Mouse (Mus musculus) liver, adult (tissue): Measurements from ENCODE around the gene Tns3.

ENCODE experiments used
- GATA4 ChIP-seq: IDR thresholded peaks from 2 replicates; pipeline ENCODE4 v1.6.1; 2014; ENCODE audit warnings: mild to moderate bottlenecking, low read length; ENCODE audit not compliant: insufficient replicate concordance

The Tns3 gene

DNA sequence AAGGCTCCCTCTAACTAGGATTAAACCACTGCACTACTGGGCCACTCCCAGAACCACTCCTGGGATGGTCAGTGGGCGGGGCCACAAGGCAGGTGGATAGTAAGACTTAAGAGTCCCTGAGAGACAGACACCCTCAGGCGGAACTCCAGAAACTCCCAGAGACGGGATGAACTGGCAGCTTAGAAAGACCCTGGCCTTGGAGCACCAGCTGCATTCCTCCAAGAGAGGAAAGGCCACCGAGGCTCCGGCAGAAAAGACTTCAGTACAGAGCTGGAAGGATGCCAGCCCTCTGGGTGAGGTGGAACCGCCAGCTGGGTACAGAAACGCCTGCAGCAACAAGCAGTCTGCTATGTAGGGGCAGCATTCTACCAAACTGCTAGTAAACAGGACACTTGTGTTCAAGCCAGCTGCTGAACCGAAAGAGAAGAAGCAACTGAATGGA, 218.4 kb downstream of the Tns3 start:
- TF ChIP-seq GATA4 = no peak

DNA sequence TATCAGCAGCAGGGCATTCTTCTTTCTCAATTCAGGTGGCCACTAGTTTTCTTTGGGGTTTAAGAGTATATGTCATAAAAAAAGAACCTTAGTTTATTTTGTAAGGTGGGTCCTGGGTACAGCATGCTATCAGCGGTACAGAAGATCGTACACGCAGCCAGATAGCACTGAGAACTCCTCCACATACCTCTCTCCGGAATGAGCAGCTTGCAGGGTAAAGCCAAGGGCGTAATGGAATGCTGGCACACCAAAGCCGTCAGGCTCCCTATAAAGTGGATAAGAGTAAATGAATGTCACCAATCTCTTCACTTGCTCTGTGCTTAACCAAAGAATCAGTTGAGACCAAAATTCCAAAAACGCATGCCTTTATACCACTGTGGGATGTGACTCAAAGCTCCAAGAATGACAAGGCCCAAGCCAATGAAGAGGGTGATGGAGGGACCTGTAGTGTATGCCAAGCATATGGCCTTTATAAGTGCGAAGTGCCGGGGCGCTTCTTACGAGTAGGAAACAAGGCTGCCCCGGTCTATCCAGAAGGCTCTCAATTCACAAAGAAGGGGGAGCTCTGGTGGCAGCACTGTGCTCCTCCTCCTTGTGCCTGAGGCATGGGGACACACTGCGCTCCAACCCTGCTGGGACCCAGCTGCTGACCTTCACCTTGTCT, 219.4 kb downstream of the Tns3 start:
- no peak for TF ChIP-seq GATA4

DNA sequence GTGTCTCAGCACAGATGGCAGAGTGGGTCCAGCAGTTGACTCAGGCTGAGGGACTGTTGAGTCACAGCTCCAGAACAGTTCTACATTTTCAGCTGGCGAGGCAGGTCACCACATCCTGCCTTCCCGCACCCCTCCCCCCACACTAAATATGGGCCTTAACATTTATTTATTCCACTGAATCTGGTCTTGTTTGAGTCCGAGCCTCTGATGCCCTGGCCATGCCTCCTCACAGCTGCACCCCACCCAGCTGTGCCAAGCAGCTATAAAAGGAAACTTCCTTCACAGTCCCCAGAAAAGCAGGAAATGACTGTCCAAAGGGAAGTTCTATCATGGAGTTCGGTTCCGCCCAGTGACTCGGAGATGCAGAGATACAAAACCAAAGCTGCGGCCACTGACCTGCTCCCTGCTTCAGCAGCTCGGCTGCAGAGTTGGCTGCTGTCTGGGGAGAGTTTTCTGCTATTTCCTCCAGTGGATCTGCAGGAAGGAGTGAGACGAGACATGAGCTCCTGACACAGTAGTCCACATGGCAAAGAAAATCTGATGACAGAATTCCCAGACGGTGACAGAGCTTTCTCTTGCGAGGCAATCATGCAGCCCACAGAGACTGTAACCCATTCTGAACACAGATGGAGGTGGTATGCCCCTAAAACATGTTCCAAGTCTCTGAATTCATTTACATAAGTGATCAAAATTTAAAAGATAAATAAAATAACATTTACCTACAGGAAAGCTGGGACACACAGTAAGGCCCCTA, 220.6 kb downstream of the Tns3 start:
- TF ChIP-seq GATA4 = peak; percentile 82; the same call in 1 of the 2 replicates

DNA sequence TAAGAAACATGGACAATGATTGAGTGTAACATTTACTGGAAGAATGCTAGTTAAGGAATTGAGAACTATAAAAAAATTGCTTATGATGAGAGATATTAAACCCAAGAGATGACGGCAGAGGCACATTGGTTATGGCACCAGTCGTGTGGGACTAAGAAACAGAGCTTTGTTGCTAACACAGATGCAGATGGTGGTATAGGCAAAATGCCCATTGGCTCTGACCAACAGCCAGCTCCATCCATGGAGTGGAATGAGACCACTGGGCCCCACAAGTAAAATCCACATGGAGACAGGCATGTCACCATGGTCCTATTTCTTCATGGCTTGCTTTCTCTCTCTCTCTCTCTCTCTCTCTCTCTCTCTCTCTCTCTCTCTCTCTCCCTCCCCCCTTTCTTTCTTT, 223.6 kb downstream of the Tns3 start:
- no peak for TF ChIP-seq GATA4

DNA sequence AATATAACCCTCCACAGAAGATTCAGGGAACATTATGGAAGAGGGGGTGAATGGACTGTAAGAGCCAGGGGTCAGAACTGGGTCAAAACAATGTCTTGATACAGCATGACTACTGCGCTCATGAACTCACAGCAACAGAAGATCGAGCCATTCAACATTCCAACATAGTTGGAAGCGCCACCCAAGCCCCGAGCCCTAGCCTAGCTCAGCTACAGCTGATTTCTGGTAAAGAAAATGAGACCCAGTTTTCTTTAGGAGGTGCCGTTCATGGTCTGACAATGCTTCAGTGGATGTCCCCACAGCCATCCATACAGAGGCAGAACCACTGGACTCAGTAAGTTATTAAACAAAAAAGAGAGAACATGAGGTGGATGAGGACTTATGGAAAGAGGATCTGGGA, 224.1 kb downstream of the Tns3 start:
- TF ChIP-seq GATA4 = no peak

DNA sequence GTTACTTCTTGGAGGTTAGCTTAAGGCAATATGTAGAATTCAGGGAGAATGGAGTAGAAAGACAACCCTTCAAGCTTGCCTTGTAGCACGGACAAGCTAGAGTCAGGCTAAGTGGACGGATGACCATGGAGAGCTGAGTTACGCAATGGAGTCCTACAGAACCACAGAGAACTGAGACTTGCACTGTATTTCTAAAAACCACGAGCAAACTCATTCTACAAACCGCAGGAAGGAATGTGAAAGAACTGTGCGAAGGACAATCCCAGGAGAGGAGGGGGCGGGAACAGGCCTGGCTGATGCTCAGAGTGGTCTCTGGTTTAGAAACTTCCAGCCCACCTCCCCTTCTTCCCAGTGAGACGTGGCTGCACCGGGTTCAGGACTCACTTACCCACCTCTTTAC, 225.3 kb downstream of the Tns3 start:
- TF ChIP-seq GATA4 = no peak

DNA sequence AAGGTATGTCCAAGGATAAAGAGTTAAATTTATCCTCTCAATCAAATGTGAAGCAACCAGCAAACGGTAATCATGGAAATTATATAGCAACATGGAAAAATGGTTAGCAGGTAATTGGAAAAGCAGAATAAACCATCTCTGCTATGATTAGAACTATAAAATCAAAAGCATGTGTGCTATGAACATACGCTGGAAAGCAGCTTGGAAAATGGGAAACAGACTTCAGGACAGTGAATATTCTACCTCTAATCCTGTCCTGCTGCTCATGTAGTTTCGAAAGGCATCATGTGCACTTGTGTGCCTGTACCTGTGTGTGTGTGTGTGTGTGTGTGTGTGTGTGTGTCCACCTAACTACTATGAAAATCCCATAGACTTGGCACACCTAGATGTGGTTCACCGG, 226.1 kb downstream of the Tns3 start:
- TF ChIP-seq GATA4 = no peak

DNA sequence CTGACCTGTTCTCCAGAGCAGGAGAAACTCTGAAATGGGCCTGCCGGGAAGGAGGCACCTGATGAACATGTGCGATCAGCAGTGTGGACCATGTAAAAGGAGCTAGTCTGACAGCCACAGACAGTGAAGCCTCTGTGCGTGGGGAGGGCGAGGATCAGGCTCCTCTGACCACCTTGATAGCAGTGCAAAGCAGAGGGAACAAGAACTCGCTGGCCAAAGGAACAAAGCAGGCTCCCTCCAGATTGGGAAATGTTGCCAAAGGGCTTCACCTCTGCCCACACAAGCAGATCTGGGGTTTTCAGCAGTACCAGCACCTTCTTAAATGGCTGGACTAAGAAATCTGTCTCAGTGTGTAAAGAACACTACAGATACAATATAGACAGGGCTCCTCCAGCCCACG, 229.2 kb downstream of the Tns3 start:
- no peak for TF ChIP-seq GATA4

DNA sequence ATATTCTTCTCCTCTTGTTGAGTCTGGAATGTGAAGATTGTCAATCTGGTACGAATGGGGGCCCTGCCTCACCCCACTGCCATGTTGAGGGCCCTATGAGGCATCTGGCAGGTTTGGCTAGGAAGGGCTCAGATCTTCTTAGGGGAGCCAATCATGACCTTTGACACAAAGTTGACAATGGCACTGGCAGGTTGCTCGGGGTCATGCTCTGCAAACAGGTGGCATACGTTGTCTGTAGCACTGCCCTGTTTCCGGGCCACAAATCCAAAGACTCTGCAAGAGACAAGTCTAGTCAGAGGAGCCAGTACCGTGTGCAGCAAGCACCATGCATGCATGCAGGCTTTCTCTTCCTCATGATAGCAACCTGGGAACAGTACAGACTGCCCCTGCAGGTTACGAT, 230.0 kb downstream of the Tns3 start:
- no peak for TF ChIP-seq GATA4

DNA sequence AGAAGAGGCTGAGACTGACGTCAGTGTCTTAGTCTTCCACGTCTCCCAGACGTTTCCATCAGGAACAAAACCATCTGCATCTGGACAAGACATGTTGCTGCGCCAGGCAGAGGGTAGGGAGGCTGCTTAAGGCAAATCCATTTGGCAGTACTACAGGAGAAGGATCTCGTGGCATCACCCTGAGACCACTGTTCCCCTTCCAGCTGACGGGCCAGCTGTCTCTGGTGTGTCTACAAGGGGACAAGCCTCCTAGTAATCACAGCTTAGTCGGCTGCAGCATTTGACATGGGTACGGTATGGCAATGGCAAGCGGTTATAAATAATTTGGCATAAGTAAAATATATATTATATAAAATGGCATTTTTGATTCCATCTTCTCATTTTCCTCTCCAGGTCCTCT, 230.9 kb downstream of the Tns3 start:
- no peak for TF ChIP-seq GATA4

DNA sequence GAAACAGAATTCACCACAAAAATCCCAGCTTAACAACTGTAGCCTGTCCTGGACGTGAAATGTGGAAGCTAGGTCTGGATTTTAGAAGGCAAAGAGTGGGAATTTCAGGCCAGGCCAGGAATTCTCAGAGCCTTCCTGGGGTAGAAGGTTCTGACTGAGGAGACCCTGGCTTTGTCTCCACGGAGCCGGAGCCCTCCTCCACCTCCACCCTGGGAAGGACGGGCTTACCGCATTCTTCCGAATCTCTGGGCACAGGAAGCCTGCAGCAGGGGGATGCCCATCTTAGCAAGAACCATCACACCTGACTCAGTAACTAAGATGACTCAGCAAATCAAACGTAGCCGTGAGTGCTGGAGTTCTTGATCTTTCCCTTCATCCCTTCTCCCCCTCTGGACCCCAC, 231.4 kb downstream of the Tns3 start:
- TF ChIP-seq GATA4 = no peak

DNA sequence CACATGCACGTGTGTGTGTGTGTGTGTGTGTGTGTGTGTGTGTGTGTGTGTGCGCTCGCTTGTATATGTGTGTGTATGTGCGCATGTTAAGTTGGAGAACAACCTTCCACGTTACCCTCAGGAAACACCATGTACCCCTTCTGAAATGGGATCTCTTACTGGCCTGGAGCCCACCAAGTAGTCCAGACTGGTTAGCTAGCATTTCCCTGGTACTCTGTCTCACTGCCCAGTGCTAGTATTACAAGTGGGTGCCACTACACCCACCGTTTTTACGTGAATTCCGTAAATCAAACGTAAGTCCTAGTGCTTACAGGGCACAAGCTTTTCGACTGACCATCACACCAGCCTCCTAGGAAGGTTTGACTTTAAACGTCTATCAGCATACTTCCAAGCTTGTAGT, 236.7 kb downstream of the Tns3 start:
- no peak for TF ChIP-seq GATA4

DNA sequence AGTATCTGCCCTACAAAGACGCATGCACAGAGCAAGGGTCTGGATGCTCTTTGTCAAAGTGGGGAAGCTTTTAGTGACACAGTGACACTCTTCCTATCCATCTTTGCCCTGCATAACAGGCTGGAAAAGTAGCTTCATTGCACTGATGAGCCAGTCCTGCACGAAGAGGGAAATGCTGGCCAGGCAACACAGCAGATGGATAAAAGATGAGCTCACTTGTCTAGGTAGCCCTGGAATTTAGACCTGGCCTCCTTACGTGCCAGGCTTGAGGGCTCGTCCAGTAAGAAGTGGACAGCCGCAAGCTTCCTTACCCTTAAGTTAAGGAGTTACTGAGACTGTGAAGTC, 239.1 kb downstream of the Tns3 start:
- no peak for TF ChIP-seq GATA4

DNA sequence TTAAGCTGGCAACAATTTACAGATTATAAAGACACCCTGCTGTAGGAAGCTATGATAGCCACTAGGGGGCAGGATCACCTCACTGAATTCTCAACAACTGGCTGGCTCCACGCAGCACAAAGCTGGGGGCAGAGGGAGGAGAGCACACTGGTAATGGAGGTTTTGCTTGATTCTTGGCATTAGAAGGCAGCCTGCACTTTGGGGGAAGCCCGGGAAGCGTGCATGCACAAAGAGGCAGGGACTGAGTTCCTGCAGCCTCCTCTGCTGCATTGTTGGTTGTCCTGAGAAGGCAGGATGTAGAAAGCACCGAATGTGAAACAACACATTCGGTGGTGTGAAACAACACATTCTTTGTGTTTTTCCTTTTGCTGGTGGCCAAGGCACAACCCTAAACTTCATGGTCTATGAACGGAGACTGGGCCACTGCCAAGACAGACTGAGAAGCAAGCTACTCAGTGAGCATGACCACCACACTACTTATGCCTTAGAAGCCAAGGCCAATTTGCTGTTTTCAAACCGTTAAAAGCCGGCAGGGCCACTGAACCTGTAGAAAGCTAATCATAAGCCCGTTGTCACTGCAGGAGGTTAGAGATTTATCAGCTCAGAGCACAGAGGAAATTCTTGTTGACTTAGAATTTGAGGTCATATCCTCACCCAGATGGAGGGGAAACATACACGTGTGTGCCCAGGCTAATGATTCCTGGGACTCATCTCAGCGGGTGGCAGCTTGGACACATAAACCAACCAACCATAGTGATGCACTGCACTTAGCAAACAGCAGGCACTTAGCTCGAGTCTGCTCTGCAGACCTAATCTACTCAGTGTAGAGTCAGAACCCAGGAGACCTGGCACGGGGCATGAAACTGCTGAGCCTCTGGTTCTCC, 239.8 kb downstream of the Tns3 start:
- TF ChIP-seq GATA4 = no peak

DNA sequence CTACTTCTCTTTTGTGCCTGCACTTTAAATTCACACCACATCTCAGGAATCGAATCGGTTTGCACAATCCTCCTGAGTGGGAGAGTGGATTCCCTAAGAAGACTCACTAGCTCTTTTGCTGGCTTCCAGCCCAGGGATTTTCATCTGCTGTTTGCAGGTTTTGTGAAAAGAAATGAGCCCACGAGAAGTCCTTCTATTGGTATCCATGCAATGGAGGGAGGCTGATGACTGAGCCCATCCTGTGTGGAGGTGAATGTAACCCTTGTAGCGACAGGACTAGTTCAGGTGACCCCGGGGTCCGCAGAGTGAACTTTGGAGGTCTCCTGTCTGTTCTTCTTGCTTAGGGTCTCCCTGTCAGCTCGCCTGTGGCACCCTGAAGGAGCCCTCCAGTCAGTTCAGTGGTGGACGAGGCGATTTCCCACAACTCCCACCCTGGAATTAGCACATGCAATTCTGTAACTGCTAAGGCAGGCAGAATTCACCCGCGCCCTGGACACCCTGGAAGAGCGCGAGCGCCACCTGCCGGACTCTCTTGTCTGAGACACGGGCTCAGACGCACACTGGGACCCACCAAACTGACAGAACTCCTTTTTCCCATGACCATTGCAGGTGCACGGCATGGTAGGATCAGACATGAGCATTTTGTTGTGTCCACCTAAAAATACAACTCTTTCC, 259.0 kb downstream of the Tns3 start:
- TF ChIP-seq GATA4 = no peak
